Mouse (Mus musculus): ENCODE measurements around the gene Klk1b4. TPM values are rescaled to one million over a fixed set of nuclear protein-coding genes. Genes with fewer than 3 reads are reported as not detected.
"Not testable (repeated sequence)": the region's sequence is repeated elsewhere in the genome, so short reads cannot be mapped to it uniquely, and the experiment has no call there.

Klk1b4 gene
- not detected in 2 replicates for polyA plus RNA-seq (2015; fragmentation: Nextera tagmentation; extraction: Ambion mirVana)

DNA sequence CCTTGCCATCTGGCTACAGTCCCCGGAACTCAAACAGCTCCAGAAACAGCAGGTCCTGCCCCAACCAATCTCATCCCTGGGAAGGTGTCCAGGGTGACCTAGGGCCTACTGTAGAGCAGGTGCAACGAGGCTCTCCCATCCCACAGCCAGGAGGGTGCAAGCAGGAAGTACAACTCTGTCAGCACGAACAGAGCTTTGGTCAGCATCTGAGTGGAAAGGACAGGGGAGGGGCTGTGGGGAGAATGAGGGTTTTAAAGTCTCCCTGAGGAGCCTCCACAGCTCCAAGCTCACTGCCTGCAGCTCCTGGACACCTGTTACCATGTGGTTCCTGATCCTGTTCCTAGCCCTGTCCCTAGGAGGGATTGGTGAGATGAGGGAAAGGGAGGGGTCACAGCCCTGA is at the start of gene Klk1b4:
Gene Klk1b4, plus strand, starts transcription at position 301 of the 400 bp plus-strand sequence.
- 27% methylated on average over 3 of the region's 3 CpGs for WGBS
- not testable (repeated sequence) for H3K36me3 ChIP-seq (ENCODE audit: insufficient read depth, low read length); H3K27me3 ChIP-seq (ENCODE audit: insufficient read depth, low read length); ATAC-seq (ENCODE audit: low FRiP score, low TSS enrichment); H3K4me2 ChIP-seq (replicated peaks; ENCODE audit: low read depth, low read length); H3K9ac ChIP-seq (replicated peaks; ENCODE audit: low read length); H3K4me3 ChIP-seq (ENCODE audit: low read length); H3K9me3 ChIP-seq (ENCODE audit: low read length); H3K27ac ChIP-seq (ENCODE audit: low read length); H3K4me1 ChIP-seq (ENCODE audit: insufficient read depth, low read length)

DNA sequence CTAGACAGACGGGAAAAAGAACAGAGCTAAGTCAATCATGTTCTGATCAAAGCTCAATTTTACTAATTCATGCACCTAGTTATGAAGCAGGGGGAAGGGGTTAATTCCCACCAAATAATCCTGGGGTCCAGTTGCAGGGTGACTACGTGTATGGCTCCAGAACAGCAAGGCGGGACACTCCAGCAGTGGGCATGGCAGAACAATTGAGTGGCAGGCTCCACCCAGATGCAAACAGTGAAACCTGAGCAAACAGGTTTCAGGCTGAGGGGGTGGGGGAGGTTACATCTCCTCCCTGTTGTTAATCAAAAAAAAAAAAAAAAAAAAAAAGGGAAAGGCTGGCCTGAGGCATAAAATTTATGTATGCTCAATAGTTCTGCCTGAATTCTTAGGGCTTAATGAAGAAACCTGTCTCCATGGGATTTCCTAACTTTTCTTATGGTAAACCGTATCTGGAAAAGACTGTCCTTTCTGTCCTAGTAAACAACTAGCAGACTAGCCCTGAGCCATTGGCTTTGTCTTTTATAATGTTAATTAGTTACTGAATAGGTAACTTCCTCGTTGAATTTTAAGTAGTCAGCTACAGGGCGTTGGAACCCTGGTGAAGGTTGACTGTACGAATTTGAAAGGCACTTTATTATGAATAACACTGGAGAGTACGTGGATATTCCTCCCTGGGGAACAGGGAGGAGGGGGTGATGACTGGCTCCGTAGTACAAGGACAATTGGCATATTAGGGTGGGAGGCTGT is 27.8 kb upstream of the Klk1b4 start:
- H3K4me2 ChIP-seq (replicated peaks; ENCODE audit: low read depth, low read length): 0 out of 2 replicates have a peak overlapping the region, but pooled peaks have one; percentile 12
- 49% methylated on average over 9 of the region's 9 CpGs for WGBS
- H3K9ac ChIP-seq (replicated peaks; ENCODE audit: low read length): no peak overlapping the region
- H3K9me3 ChIP-seq (ENCODE audit: low read length): no peaks in the 10 kb centered on the region
- no peaks in the 10 kb centered on the region for H3K27me3 ChIP-seq (ENCODE audit: insufficient read depth, low read length)
- peak; percentile 63; the same call in 1 of the 2 replicates for ATAC-seq (ENCODE audit: low FRiP score, low TSS enrichment)
- H3K4me3 ChIP-seq (ENCODE audit: low read length): no peak overlapping the region
- no peaks in the 10 kb centered on the region for H3K4me1 ChIP-seq (ENCODE audit: insufficient read depth, low read length)
- 0 out of 2 replicates have a peak overlapping the region, but pooled peaks have one; percentile 43 for H3K27ac ChIP-seq (ENCODE audit: low read length)
- no peaks in the 10 kb centered on the region for H3K36me3 ChIP-seq (ENCODE audit: insufficient read depth, low read length)

DNA sequence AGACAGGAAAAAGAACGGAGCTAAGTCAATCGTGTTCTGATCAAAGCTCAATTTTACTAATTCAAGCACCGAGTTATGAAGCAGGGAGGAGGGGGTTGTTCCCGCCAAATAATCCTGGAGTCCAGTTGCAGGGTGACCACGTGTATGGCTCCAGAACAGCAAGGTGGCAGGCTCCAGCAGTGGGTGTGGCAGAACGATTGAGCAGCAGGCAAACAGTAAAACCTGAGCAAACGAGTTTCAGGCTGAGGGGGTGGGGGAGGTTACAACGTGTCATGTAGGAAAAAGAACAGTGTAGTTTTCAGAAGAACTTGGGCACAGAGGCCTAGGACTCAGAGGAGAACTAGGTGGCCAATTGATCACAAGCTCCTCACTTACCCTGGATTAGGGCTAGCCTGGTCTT is 20.7 kb upstream of the Klk1b4 start:
- not testable (repeated sequence) for H3K4me2 ChIP-seq (replicated peaks; ENCODE audit: low read depth, low read length); H3K4me1 ChIP-seq (ENCODE audit: insufficient read depth, low read length); H3K27ac ChIP-seq (ENCODE audit: low read length); H3K9ac ChIP-seq (replicated peaks; ENCODE audit: low read length); ATAC-seq (ENCODE audit: low FRiP score, low TSS enrichment); H3K9me3 ChIP-seq (ENCODE audit: low read length); H3K4me3 ChIP-seq (ENCODE audit: low read length); H3K36me3 ChIP-seq (ENCODE audit: insufficient read depth, low read length); H3K27me3 ChIP-seq (ENCODE audit: insufficient read depth, low read length)
- WGBS: 45% methylated on average over 8 of the region's 8 CpGs

DNA sequence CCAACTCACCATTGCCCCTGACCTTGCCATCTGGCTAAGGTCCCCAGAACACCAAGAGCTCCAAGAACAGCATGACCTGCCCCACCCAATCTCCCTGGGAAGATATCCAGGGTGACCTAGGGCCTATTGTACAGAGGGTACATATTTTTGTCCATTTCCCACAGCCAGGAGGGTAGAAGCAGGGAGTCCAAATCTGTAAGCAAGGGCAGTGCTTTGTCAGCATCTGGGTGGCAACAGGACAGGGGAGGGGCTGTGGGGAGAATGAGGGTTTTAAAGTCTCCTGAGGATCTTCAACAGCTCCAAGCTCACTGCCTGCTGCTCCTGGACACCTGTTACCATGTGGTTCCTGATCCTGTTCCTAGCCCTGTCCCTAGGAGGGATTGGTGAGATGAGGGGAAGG is 19.3 kb upstream of the Klk1b4 start, which contains the start of gene Klk1b24:
Gene Klk1b24, plus strand, starts transcription at position 301 of the 400 bp plus-strand sequence.
- not testable (repeated sequence) for ATAC-seq (ENCODE audit: low FRiP score, low TSS enrichment); H3K4me3 ChIP-seq (ENCODE audit: low read length); H3K9ac ChIP-seq (replicated peaks; ENCODE audit: low read length); H3K4me1 ChIP-seq (ENCODE audit: insufficient read depth, low read length); H3K27ac ChIP-seq (ENCODE audit: low read length); H3K36me3 ChIP-seq (ENCODE audit: insufficient read depth, low read length); H3K9me3 ChIP-seq (ENCODE audit: low read length); H3K27me3 ChIP-seq (ENCODE audit: insufficient read depth, low read length); H3K4me2 ChIP-seq (replicated peaks; ENCODE audit: low read depth, low read length)

DNA sequence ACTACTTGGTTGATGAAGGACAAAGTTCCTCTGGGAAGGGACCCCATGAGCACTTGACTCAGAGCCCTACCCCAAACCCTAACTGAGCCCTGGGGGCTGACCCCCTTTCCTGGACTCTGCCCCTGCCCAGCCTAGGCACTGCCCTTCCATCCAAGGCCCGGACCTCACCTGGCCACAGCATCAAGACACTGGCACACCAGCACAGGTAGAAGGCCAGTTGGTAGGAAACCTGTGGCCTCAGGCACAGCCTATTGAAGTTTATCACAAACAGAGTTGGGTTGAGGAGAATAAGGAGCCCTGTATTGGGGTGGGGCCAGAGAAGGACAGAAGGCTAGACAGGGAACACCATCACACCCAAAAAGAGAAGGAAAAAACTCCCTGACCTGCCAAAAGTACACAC is 13.8 kb upstream of the Klk1b4 start:
- H3K9me3 ChIP-seq (ENCODE audit: low read length); H3K4me1 ChIP-seq (ENCODE audit: insufficient read depth, low read length); H3K27ac ChIP-seq (ENCODE audit: low read length); H3K36me3 ChIP-seq (ENCODE audit: insufficient read depth, low read length); H3K4me3 ChIP-seq (ENCODE audit: low read length); H3K4me2 ChIP-seq (replicated peaks; ENCODE audit: low read depth, low read length); H3K9ac ChIP-seq (replicated peaks; ENCODE audit: low read length); ATAC-seq (ENCODE audit: low FRiP score, low TSS enrichment); H3K27me3 ChIP-seq (ENCODE audit: insufficient read depth, low read length): not testable (repeated sequence)
- WGBS: 67% methylated on average over 1 of the region's 1 CpGs

DNA sequence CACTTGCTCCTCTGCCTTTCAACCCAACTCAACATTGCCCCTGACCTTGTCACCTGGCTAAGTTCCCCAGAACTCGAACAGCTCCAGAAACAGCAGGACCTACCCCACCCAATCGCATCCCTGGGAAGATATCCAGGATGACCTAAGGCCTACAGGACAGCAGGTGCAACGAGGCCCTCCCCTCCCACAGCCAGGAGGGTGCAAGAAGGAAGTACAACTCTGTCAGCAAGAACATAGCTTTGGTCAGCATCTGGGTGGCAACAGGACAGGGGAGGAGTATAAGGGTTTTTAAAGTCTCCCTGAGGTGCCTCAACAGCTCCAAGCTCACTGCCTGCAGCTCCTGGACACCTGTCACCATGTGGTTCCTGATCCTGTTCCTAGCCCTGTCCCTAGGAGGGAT is 9.3 kb upstream of the Klk1b4 start, which contains the start of gene Klk1b3:
Gene Klk1b3, plus strand, starts transcription at position 301 of the 400 bp plus-strand sequence.
- Histone ChIP-seq H3K4me2 (replicated peaks; ENCODE audit: low read depth, low read length) (no peak within 1 kb of the TSS), H3K4me1 (ENCODE audit: insufficient read depth, low read length) (no peaks in the 10 kb centered on the region), H3K9ac (replicated peaks; ENCODE audit: low read length) (no peak within 1 kb of the TSS), H3K27ac (ENCODE audit: low read length) (no peak within 1 kb of the TSS), H3K4me3 (ENCODE audit: low read length) (no peak within 1 kb of the TSS), H3K9me3 (ENCODE audit: low read length) (no peaks in the 10 kb centered on the region), H3K27me3 (ENCODE audit: insufficient read depth, low read length) (no peaks in the 10 kb centered on the region), H3K36me3 (ENCODE audit: insufficient read depth, low read length) (no peaks in the 10 kb centered on the region)
- no peak for ATAC-seq (ENCODE audit: low FRiP score, low TSS enrichment)
- 59% methylated on average over 3 of the region's 3 CpGs for WGBS

DNA sequence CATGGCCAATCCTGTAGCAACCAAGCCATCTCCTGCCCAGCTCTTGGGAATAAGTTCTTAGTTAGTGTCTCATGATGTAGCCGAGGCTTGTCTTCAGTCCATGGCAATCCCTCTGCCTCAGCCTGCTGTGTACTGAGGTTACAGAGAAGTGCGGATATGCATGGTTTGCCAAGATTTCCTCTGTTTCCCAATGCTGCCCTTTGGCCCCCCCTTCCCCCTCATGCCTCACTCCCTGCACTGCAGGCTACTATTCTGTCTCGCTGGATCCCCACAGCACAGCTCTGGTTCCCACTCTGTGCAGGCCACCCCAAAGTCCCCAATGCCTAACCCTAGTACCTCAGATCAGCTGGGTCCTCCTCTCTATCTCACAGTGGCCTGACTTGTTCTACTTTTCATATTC is 1.1 kb downstream of the Klk1b4 start:
- Histone ChIP-seq H3K4me3 (ENCODE audit: low read length) (no peak overlapping the region), H3K36me3 (ENCODE audit: insufficient read depth, low read length) (no peaks in the 10 kb centered on the region), H3K4me1 (ENCODE audit: insufficient read depth, low read length) (no peaks in the 10 kb centered on the region), H3K4me2 (replicated peaks; ENCODE audit: low read depth, low read length) (no peak overlapping the region), H3K9ac (replicated peaks; ENCODE audit: low read length) (no peak overlapping the region), H3K27ac (ENCODE audit: low read length) (no peak overlapping the region), H3K9me3 (ENCODE audit: low read length) (no peaks in the 10 kb centered on the region), H3K27me3 (ENCODE audit: insufficient read depth, low read length) (no peaks in the 10 kb centered on the region)
- no peak for ATAC-seq (ENCODE audit: low FRiP score, low TSS enrichment)
- 71% methylated on average over 3 of the region's 3 CpGs for WGBS

DNA sequence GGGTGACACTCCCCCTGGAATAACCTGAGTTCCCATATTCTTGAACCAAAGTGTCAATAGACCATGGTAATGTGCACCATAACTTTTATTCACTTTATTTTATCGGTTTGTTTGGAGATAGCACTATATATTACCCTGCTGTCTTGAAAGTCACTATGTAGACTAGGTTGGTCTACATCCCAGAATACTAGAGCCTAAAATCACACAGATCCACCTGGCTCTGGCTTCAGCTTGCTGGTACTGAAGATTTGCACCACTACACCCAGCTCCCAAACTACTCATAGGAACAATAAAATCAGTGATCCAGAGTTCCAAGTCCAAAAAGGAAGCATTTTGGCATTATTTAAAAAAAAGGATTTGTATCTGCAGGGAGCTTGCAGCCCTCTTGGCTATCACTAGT is 8.4 kb downstream of the Klk1b4 start, which contains the start of gene Klk1b5:
Gene Klk1b5, plus strand, starts transcription at position 301 of the 400 bp plus-strand sequence.
- H3K36me3 ChIP-seq (ENCODE audit: insufficient read depth, low read length): no peaks in the 10 kb centered on the region
- 80% methylated on average over 1 of the region's 1 CpGs for WGBS
- H3K9ac ChIP-seq (replicated peaks; ENCODE audit: low read length): no peak within 1 kb of the TSS
- no peak for ATAC-seq (ENCODE audit: low FRiP score, low TSS enrichment)
- H3K4me3 ChIP-seq (ENCODE audit: low read length): no peak within 1 kb of the TSS
- no peak within 1 kb of the TSS for H3K27ac ChIP-seq (ENCODE audit: low read length)
- H3K4me1 ChIP-seq (ENCODE audit: insufficient read depth, low read length): no peaks in the 10 kb centered on the region
- no peaks in the 10 kb centered on the region for H3K27me3 ChIP-seq (ENCODE audit: insufficient read depth, low read length)
- no peaks in the 10 kb centered on the region for H3K9me3 ChIP-seq (ENCODE audit: low read length)
- H3K4me2 ChIP-seq (replicated peaks; ENCODE audit: low read depth, low read length): no peak within 1 kb of the TSS

DNA sequence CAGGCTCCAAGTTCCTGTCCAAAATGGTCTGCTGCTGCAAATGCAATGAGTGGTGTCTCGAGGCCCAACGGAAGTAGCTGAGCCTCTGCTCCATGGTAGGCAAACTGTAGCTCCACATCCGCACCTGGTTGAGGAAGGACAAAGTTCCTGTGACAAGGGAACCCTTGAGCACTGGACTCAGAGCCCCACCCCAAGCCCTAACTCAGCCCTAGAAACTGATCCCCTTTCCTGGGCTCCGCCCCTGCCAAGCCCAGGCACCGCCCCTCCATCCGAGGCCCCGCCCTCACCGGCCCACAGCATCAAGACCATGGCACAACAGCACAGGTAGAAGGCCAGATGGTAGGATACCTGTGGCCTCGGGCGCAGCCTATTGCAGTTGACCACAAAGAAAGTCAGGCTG is 14.4 kb downstream of the Klk1b4 start:
- H3K4me1 ChIP-seq (ENCODE audit: insufficient read depth, low read length); H3K36me3 ChIP-seq (ENCODE audit: insufficient read depth, low read length); H3K9ac ChIP-seq (replicated peaks; ENCODE audit: low read length); H3K27ac ChIP-seq (ENCODE audit: low read length); H3K4me3 ChIP-seq (ENCODE audit: low read length); H3K4me2 ChIP-seq (replicated peaks; ENCODE audit: low read depth, low read length); H3K27me3 ChIP-seq (ENCODE audit: insufficient read depth, low read length); ATAC-seq (ENCODE audit: low FRiP score, low TSS enrichment); H3K9me3 ChIP-seq (ENCODE audit: low read length): not testable (repeated sequence)
- WGBS: 57% methylated on average over 8 of the region's 10 CpGs

DNA sequence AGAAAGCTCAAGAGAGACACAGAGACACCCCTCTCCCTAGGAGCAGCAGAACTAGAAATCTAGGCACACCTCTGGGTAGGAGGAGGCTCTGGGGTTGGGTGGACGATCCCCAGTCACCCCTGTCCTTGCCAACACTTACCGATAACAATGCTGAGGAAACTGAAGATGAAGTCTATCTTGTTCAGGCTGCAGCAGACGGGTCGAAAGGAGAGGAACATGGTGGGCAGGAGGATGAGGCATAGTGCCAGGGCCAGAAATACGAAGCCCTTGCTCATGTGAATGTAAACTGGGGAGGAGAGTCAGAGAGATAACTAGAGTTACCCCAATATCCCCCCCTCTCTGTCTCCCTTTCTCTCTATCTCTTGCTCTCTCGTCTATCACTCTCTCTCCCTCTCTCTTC is 15.1 kb downstream of the Klk1b4 start:
- not testable (repeated sequence) for H3K4me2 ChIP-seq (replicated peaks; ENCODE audit: low read depth, low read length); H3K27me3 ChIP-seq (ENCODE audit: insufficient read depth, low read length); ATAC-seq (ENCODE audit: low FRiP score, low TSS enrichment); H3K9ac ChIP-seq (replicated peaks; ENCODE audit: low read length); H3K36me3 ChIP-seq (ENCODE audit: insufficient read depth, low read length); H3K4me1 ChIP-seq (ENCODE audit: insufficient read depth, low read length); H3K27ac ChIP-seq (ENCODE audit: low read length); H3K4me3 ChIP-seq (ENCODE audit: low read length); H3K9me3 ChIP-seq (ENCODE audit: low read length)
- WGBS: 84% methylated on average over 6 of the region's 6 CpGs
